Mouse (Mus musculus) neural tube, embryonic 14.5 days (tissue): Measurements from ENCODE around the gene Crim1. TPM values are rescaled to one million over a fixed set of nuclear protein-coding genes. Genes with fewer than 3 reads are reported as not detected.

ENCODE experiments used
- ATAC-seq: fragments of 200-750 bp; cut with Nextera tagmentation; 2 replicates; pipeline ENCODE4 v1.8.0; 2017; ENCODE audit warnings: low read depth, mild to moderate bottlenecking, moderate TSS enrichment, moderate library complexity
- H3K27ac ChIP-seq: fragments of 300-500 bp; sonication (generic); 2 replicates; pipeline ENCODE4 v1.5.1; 2014; ENCODE audit warnings: low read depth, mild to moderate bottlenecking, control low read depth, low read length, moderate library complexity, mixed read lengths
- H3K27me3 ChIP-seq: fragments of 300-500 bp; sonication (generic); 2 replicates; pipeline ENCODE4 v1.6.1; 2014; ENCODE audit warnings: low read length; ENCODE audit not compliant: control insufficient read depth, insufficient read depth
- H3K36me3 ChIP-seq: fragments of 300-500 bp; sonication (generic); 2 replicates; pipeline ENCODE4 v1.6.1; 2014; ENCODE audit warnings: low read length, mixed read lengths; ENCODE audit not compliant: control insufficient read depth, insufficient read depth
- H3K4me1 ChIP-seq: fragments of 300-500 bp; sonication (generic); 2 replicates; pipeline ENCODE4 v1.6.1; 2014; ENCODE audit warnings: low read length; ENCODE audit not compliant: control insufficient read depth, insufficient read depth
- H3K4me2 ChIP-seq: fragments of 300-500 bp; sonication (generic); 2 replicates; pipeline ENCODE4 v1.6.1; 2014; ENCODE audit warnings: mild to moderate bottlenecking, low read depth, low read length, control low read depth
- H3K4me3 ChIP-seq: fragments of 300-500 bp; sonication (generic); 2 replicates; pipeline ENCODE4 v1.5.1; 2014; ENCODE audit warnings: low read depth, low read length, control low read depth, mixed read lengths
- H3K9ac ChIP-seq: fragments of 300-500 bp; sonication (generic); replicated peaks from 2 replicates; pipeline ENCODE4 v1.6.1; 2014; ENCODE audit warnings: low read depth, mild to moderate bottlenecking, control low read depth, low read length, mixed read lengths
- H3K9me3 ChIP-seq: fragments of 300-500 bp; sonication (generic); 2 replicates; pipeline ENCODE4 v1.6.1; 2016; ENCODE audit warnings: low read length; ENCODE audit not compliant: control insufficient read depth
- WGBS: fragments of 180-500 bp; shearing (Covaris S2); extraction: QIAGEN DNeasy Blood & Tissue Kit; methylation state at CpG from one replicate; pipeline ENCODE4 v1.1.7; 2014; 5-methylcytosine and 5-hydroxymethylcytosine counted together
- polyA plus RNA-seq: library from polyadenylated mRNA; unstranded; fragments of >200 nt; fragmentation: Nextera tagmentation; extraction: Ambion mirVana; gene quantifications from 2 replicates; pipeline ENCODE4 v1.2.1, GENCODE M21; 2014

Gene Crim1
- polyA plus RNA-seq, 1 experiment from 2014 or later = 22.8 TPM

- 89% methylated on average over 9 of the region's 9 CpGs for WGBS
Observed at GRCm38 (mm10) chr17:78308221-78308620, 108.2 kb downstream of the Crim1 start.

GRCm38 (mm10) chr17:78313006-78313405 is 113.0 kb downstream of the Crim1 start:
- Histone ChIP-seq H3K4me3 (no peak overlapping the region), H3K27me3 (no peaks in the 10 kb centered on the region), H3K4me2 (no peak overlapping the region), H3K9me3 (no peaks in the 10 kb centered on the region), H3K9ac (no peak overlapping the region), H3K27ac (no peak overlapping the region), H3K36me3 (0 out of 2 replicates have a peak, but pooled peaks cover 3% of the 10 kb centered on the region), H3K4me1 (no peaks in the 10 kb centered on the region)
- no peak for ATAC-seq
- 70% methylated on average over 12 of the region's 12 CpGs for WGBS

More at GRCm38 (mm10) chr17:78308221-78308620, 108.2 kb downstream of the Crim1 start:
- Histone ChIP-seq H3K9ac (no peak overlapping the region), H3K4me1 (no peaks in the 10 kb centered on the region), H3K9me3 (no peaks in the 10 kb centered on the region), H3K27me3 (no peaks in the 10 kb centered on the region), H3K4me2 (no peak overlapping the region), H3K27ac (no peak overlapping the region), H3K4me3 (no peak overlapping the region), H3K36me3 (no peaks in the 10 kb centered on the region)
- no peak for ATAC-seq

GRCm38 (mm10) chr17:78313612-78314011 is 113.6 kb downstream of the Crim1 start:
- no peaks in the 10 kb centered on the region for H3K9me3 ChIP-seq
- H3K4me1 ChIP-seq = no peaks in the 10 kb centered on the region
- 71% methylated on average over 5 of the region's 5 CpGs for WGBS
- H3K36me3 ChIP-seq = 0 out of 2 replicates have a peak, but pooled peaks cover 3% of the 10 kb centered on the region
- H3K27ac ChIP-seq = no peak overlapping the region
- H3K4me2 ChIP-seq = no peak overlapping the region
- H3K4me3 ChIP-seq = no peak overlapping the region
- no peak for ATAC-seq
- H3K9ac ChIP-seq = no peak overlapping the region
- H3K27me3 ChIP-seq = no peaks in the 10 kb centered on the region

GRCm38 (mm10) chr17:78315659-78316058 is 115.6 kb downstream of the Crim1 start:
- WGBS = 74% methylated on average over 11 of the region's 11 CpGs
- no peaks in the 10 kb centered on the region for H3K27me3 ChIP-seq
- H3K4me2 ChIP-seq = no peak overlapping the region
- no peak overlapping the region for H3K9ac ChIP-seq
- ATAC-seq = no peak
- no peak overlapping the region for H3K27ac ChIP-seq
- H3K4me3 ChIP-seq = no peak overlapping the region
- no peaks in the 10 kb centered on the region for H3K9me3 ChIP-seq
- no peaks in the 10 kb centered on the region for H3K4me1 ChIP-seq
- 0 out of 2 replicates have a peak, but pooled peaks cover 3% of the 10 kb centered on the region for H3K36me3 ChIP-seq

GRCm38 (mm10) chr17:78317381-78317780 is 117.3 kb downstream of the Crim1 start:
- Histone ChIP-seq H3K27me3 (no peaks in the 10 kb centered on the region), H3K4me1 (no peaks in the 10 kb centered on the region), H3K4me3 (no peak overlapping the region), H3K9ac (no peak overlapping the region), H3K36me3 (0 out of 2 replicates have a peak, but pooled peaks cover 3% of the 10 kb centered on the region), H3K27ac (no peak overlapping the region), H3K9me3 (no peaks in the 10 kb centered on the region), H3K4me2 (no peak overlapping the region)
- no peak for ATAC-seq
- WGBS = 63% methylated on average over 5 of the region's 5 CpGs

- H3K27ac ChIP-seq = no peak overlapping the region
- no peak for ATAC-seq
- H3K4me2 ChIP-seq = no peak overlapping the region
- H3K4me1 ChIP-seq = no peaks in the 10 kb centered on the region
- no peaks in the 10 kb centered on the region for H3K9me3 ChIP-seq
- H3K36me3 ChIP-seq = 0 out of 2 replicates have a peak, but pooled peaks cover 3% of the 10 kb centered on the region
- H3K4me3 ChIP-seq = no peak overlapping the region
- WGBS = 93% methylated on average over 3 of the region's 3 CpGs
- no peaks in the 10 kb centered on the region for H3K27me3 ChIP-seq
- no peak overlapping the region for H3K9ac ChIP-seq
Observed at GRCm38 (mm10) chr17:78318810-78319209, 118.8 kb downstream of the Crim1 start.

GRCm38 (mm10) chr17:78321216-78321835 is 121.3 kb downstream of the Crim1 start:
- no peaks in the 10 kb centered on the region for H3K4me1 ChIP-seq
- H3K27me3 ChIP-seq = no peaks in the 10 kb centered on the region
- no peaks in the 10 kb centered on the region for H3K36me3 ChIP-seq
- H3K9ac ChIP-seq = no peak overlapping the region
- no peak for ATAC-seq
- H3K9me3 ChIP-seq = no peaks in the 10 kb centered on the region
- no peak overlapping the region for H3K27ac ChIP-seq
- no peak overlapping the region for H3K4me2 ChIP-seq
- 91% methylated on average over 11 of the region's 11 CpGs for WGBS
- H3K4me3 ChIP-seq = no peak overlapping the region

GRCm38 (mm10) chr17:78322369-78323335 is 122.6 kb downstream of the Crim1 start:
- 69% methylated on average over 18 of the region's 18 CpGs for WGBS
- no peaks in the 10 kb centered on the region for H3K36me3 ChIP-seq
- H3K9me3 ChIP-seq = no peaks in the 10 kb centered on the region
- H3K27me3 ChIP-seq = no peaks in the 10 kb centered on the region
- no peak overlapping the region for H3K4me3 ChIP-seq
- no peak overlapping the region for H3K9ac ChIP-seq
- no peak for ATAC-seq
- no peak overlapping the region for H3K27ac ChIP-seq
- no peak overlapping the region for H3K4me2 ChIP-seq
- H3K4me1 ChIP-seq = no peaks in the 10 kb centered on the region
